Mouse (Mus musculus): ENCODE results near the gene Clstn3. TPM values are rescaled to one million over a fixed set of nuclear protein-coding genes. Genes with fewer than 3 reads are reported as not detected.
"Not testable (repeated sequence)": the region's sequence is repeated elsewhere in the genome, so short reads cannot be mapped to it uniquely, and the experiment has no call there.

Gene Clstn3
- polyA plus RNA-seq, 1 experiment from 2014 or later, result 7.6 TPM

GRCm38 (mm10) chr6:124477221-124477655 lies 12.6 kb upstream of the Clstn3 start:
- DNase-seq (ENCODE audit: low spot score) (no peak), ATAC-seq (replicated peaks; ENCODE audit: low FRiP score) (no peak)
- Histone ChIP-seq H3K27me3 (replicated peaks; ENCODE audit: control insufficient read depth, insufficient read depth, low read length) (no peaks in the 10 kb centered on the region), H3K36me3 (ENCODE audit: control insufficient read depth, insufficient read depth, low read length) (no peaks in the 10 kb centered on the region), H3K4me3 (ENCODE audit: low read depth, low read length) (no peak overlapping the region), H3K27ac (ENCODE audit: low read depth, low read length) (0 out of 2 replicates have a peak overlapping the region, but pooled peaks have one; percentile 1), H3K9me3 (ENCODE audit: control insufficient read depth, low read length) (no peaks in the 10 kb centered on the region), H3K4me1 (replicated peaks; ENCODE audit: control insufficient read depth, insufficient read depth, low read length) (peaks cover 15% of the 10 kb centered on the region), H3K4me2 (no peak overlapping the region), H3K9ac (ENCODE audit: low read depth, low read length) (no peak overlapping the region)
- WGBS, result 58% methylated on average over 5 of the region's 5 CpGs

- DNase-seq (ENCODE audit: low spot score), result no peak
- Histone ChIP-seq H3K9me3 (ENCODE audit: control insufficient read depth, low read length) (no peaks in the 10 kb centered on the region), H3K4me2 (no peak overlapping the region), H3K9ac (ENCODE audit: low read depth, low read length) (no peak overlapping the region), H3K36me3 (ENCODE audit: control insufficient read depth, insufficient read depth, low read length) (no peaks in the 10 kb centered on the region), H3K4me3 (ENCODE audit: low read depth, low read length) (no peak overlapping the region), H3K27ac (ENCODE audit: low read depth, low read length) (no peak overlapping the region), H3K27me3 (replicated peaks; ENCODE audit: control insufficient read depth, insufficient read depth, low read length) (no peaks in the 10 kb centered on the region), H3K4me1 (replicated peaks; ENCODE audit: control insufficient read depth, insufficient read depth, low read length) (peaks cover 15% of the 10 kb centered on the region)
- ATAC-seq (replicated peaks; ENCODE audit: low FRiP score), result no peak
- 78% methylated on average over 11 of the region's 11 CpGs for WGBS
These were observed 12.2 kb upstream of the Clstn3 start for GRCm38 (mm10) chr6:124476796-124477195.

GRCm38 (mm10) chr6:124476216-124476615 lies 11.6 kb upstream of the Clstn3 start:
- Histone ChIP-seq H3K4me1 (replicated peaks; ENCODE audit: control insufficient read depth, insufficient read depth, low read length) (peaks cover 19% of the 10 kb centered on the region), H3K9me3 (ENCODE audit: control insufficient read depth, low read length) (no peaks in the 10 kb centered on the region), H3K9ac (ENCODE audit: low read depth, low read length) (no peak overlapping the region), H3K4me2 (peak overlapping the region; percentile 35; the same call in 1 of the 2 replicates), H3K36me3 (ENCODE audit: control insufficient read depth, insufficient read depth, low read length) (no peaks in the 10 kb centered on the region), H3K27me3 (replicated peaks; ENCODE audit: control insufficient read depth, insufficient read depth, low read length) (no peaks in the 10 kb centered on the region), H3K4me3 (ENCODE audit: low read depth, low read length) (no peak overlapping the region), H3K27ac (ENCODE audit: low read depth, low read length) (no peak overlapping the region)
- DNase-seq (ENCODE audit: low spot score) (no peak), ATAC-seq (replicated peaks; ENCODE audit: low FRiP score) (no peak)
- 81% methylated on average over 7 of the region's 7 CpGs for WGBS

- H3K9me3 ChIP-seq (ENCODE audit: control insufficient read depth, low read length); H3K9ac ChIP-seq (ENCODE audit: low read depth, low read length); H3K4me2 ChIP-seq; ATAC-seq (replicated peaks; ENCODE audit: low FRiP score); H3K27ac ChIP-seq (ENCODE audit: low read depth, low read length); H3K36me3 ChIP-seq (ENCODE audit: control insufficient read depth, insufficient read depth, low read length); H3K4me3 ChIP-seq (ENCODE audit: low read depth, low read length); H3K27me3 ChIP-seq (replicated peaks; ENCODE audit: control insufficient read depth, insufficient read depth, low read length); DNase-seq (ENCODE audit: low spot score): not testable (repeated sequence)
- 84% methylated on average over 8 of the region's 11 CpGs for WGBS
- peaks cover 24% of the 10 kb centered on the region for H3K4me1 ChIP-seq (replicated peaks; ENCODE audit: control insufficient read depth, insufficient read depth, low read length)
These were observed 10.9 kb upstream of the Clstn3 start for GRCm38 (mm10) chr6:124475335-124476075.

- Histone ChIP-seq H3K4me2 (no peak overlapping the region), H3K9me3 (ENCODE audit: control insufficient read depth, low read length) (no peaks in the 10 kb centered on the region), H3K27me3 (replicated peaks; ENCODE audit: control insufficient read depth, insufficient read depth, low read length) (no peaks in the 10 kb centered on the region), H3K36me3 (ENCODE audit: control insufficient read depth, insufficient read depth, low read length) (no peaks in the 10 kb centered on the region), H3K4me3 (ENCODE audit: low read depth, low read length) (no peak overlapping the region), H3K4me1 (replicated peaks; ENCODE audit: control insufficient read depth, insufficient read depth, low read length) (peaks cover 24% of the 10 kb centered on the region), H3K9ac (ENCODE audit: low read depth, low read length) (no peak overlapping the region), H3K27ac (ENCODE audit: low read depth, low read length) (no peak overlapping the region)
- 76% methylated on average over 11 of the region's 11 CpGs for WGBS
- DNase-seq (ENCODE audit: low spot score) (no peak), ATAC-seq (replicated peaks; ENCODE audit: low FRiP score) (no peak)
These were observed 10.0 kb upstream of the Clstn3 start for GRCm38 (mm10) chr6:124474621-124475020.

- H3K9me3 ChIP-seq (ENCODE audit: control insufficient read depth, low read length), result no peaks in the 10 kb centered on the region
- DNase-seq (ENCODE audit: low spot score) (peak; percentile 53), ATAC-seq (replicated peaks; ENCODE audit: low FRiP score) (peak; percentile 54)
- no peaks in the 10 kb centered on the region for H3K36me3 ChIP-seq (ENCODE audit: control insufficient read depth, insufficient read depth, low read length)
- H3K27me3 ChIP-seq (replicated peaks; ENCODE audit: control insufficient read depth, insufficient read depth, low read length), result no peaks in the 10 kb centered on the region
- peak overlapping the region; percentile 53 for H3K4me2 ChIP-seq
- 26% methylated on average over 6 of the region's 6 CpGs for WGBS
- no peak overlapping the region for H3K9ac ChIP-seq (ENCODE audit: low read depth, low read length)
- peaks cover 21% of the 10 kb centered on the region for H3K4me1 ChIP-seq (replicated peaks; ENCODE audit: control insufficient read depth, insufficient read depth, low read length)
- H3K4me3 ChIP-seq (ENCODE audit: low read depth, low read length), result no peak overlapping the region; the same call in 1 of the 2 replicates
- peak overlapping the region; percentile 79; the same call in 1 of the 2 replicates for H3K27ac ChIP-seq (ENCODE audit: low read depth, low read length)
These were observed 8.2 kb upstream of the Clstn3 start for GRCm38 (mm10) chr6:124472801-124473200.

- not testable (repeated sequence) for H3K27me3 ChIP-seq (replicated peaks; ENCODE audit: control insufficient read depth, insufficient read depth, low read length); H3K9me3 ChIP-seq (ENCODE audit: control insufficient read depth, low read length); H3K36me3 ChIP-seq (ENCODE audit: control insufficient read depth, insufficient read depth, low read length)
- WGBS, result 50% methylated on average over 6 of the region's 6 CpGs
- H3K9ac ChIP-seq (ENCODE audit: low read depth, low read length), result 0 out of 2 replicates have a peak overlapping the region, but pooled peaks have one; percentile 34
- peak overlapping the region; percentile 79 for H3K27ac ChIP-seq (ENCODE audit: low read depth, low read length)
- ATAC-seq (replicated peaks; ENCODE audit: low FRiP score) (peak; percentile 78), DNase-seq (ENCODE audit: low spot score) (peak; percentile 38)
- peaks cover 17% of the 10 kb centered on the region for H3K4me1 ChIP-seq (replicated peaks; ENCODE audit: control insufficient read depth, insufficient read depth, low read length)
- H3K4me3 ChIP-seq (ENCODE audit: low read depth, low read length), result peak overlapping the region; percentile 21
- peak overlapping the region; percentile 53 for H3K4me2 ChIP-seq
These were observed 7.4 kb upstream of the Clstn3 start for GRCm38 (mm10) chr6:124471783-124472638.

- ATAC-seq (replicated peaks; ENCODE audit: low FRiP score), result no peak
- no peak overlapping the region for H3K4me3 ChIP-seq (ENCODE audit: low read depth, low read length)
These were observed 6.5 kb upstream of the Clstn3 start for GRCm38 (mm10) chr6:124471121-124471520.

More at GRCm38 (mm10) chr6:124471121-124471520, 6.5 kb upstream of the Clstn3 start:
- Histone ChIP-seq H3K9me3 (ENCODE audit: control insufficient read depth, low read length) (no peaks in the 10 kb centered on the region), H3K9ac (ENCODE audit: low read depth, low read length) (no peak overlapping the region), H3K4me1 (replicated peaks; ENCODE audit: control insufficient read depth, insufficient read depth, low read length) (peaks cover 17% of the 10 kb centered on the region), H3K27ac (ENCODE audit: low read depth, low read length) (no peak overlapping the region; the same call in 1 of the 2 replicates), H3K36me3 (ENCODE audit: control insufficient read depth, insufficient read depth, low read length) (no peaks in the 10 kb centered on the region), H3K27me3 (replicated peaks; ENCODE audit: control insufficient read depth, insufficient read depth, low read length) (no peaks in the 10 kb centered on the region), H3K4me2 (no peak overlapping the region)
- DNase-seq (ENCODE audit: low spot score), result no peak
- 89% methylated on average over 3 of the region's 3 CpGs for WGBS

Data from liver, embryonic 11.5 days (tissue).